Mouse (Mus musculus) heart, adult 2 months (tissue): ENCODE data around the gene Trappc12. TPM values are rescaled to one million over a fixed set of nuclear protein-coding genes. Genes with fewer than 3 reads are reported as not detected.

Source experiments
- DNase-seq, 2 experiments: peaks; one replicate each; pipeline ENCODE4 v3.0.0; 2021
- H3K27ac ChIP-seq: fragments of 200-600 bp; 2 replicates; pipeline ENCODE4 v1.8.1; 2022
- H3K27me3 ChIP-seq: fragments of 200-500 bp; 2 replicates; pipeline ENCODE4 v1.6.1; 2012; ENCODE audit warnings: mild to moderate bottlenecking, low read length, inconsistent platforms, mixed read lengths; ENCODE audit not compliant: control insufficient read depth, insufficient read depth
- H3K36me3 ChIP-seq: fragments of 200-500 bp; 2 replicates; pipeline ENCODE4 v1.6.1; 2012; ENCODE audit warnings: low read length, inconsistent platforms; ENCODE audit not compliant: control insufficient read depth, insufficient read depth
- H3K4me1 ChIP-seq: fragments of 200-500 bp; 2 replicates; pipeline ENCODE4 v1.6.1; 2011; ENCODE audit warnings: low read length; ENCODE audit not compliant: control insufficient read depth, insufficient read depth
- H3K4me3 ChIP-seq: fragments of 200-600 bp; 2 replicates; pipeline ENCODE4 v1.8.1; 2022
- H3K79me2 ChIP-seq: fragments of 200-500 bp; replicated peaks from 2 replicates; pipeline ENCODE4 v1.6.1; 2012; ENCODE audit warnings: mild to moderate bottlenecking, inconsistent platforms, low read length, moderate library complexity, mixed read lengths; ENCODE audit not compliant: control insufficient read depth, insufficient read depth
- H3K9ac ChIP-seq: fragments of 200-500 bp; 2 replicates; pipeline ENCODE4 v1.6.1; 2012; ENCODE audit warnings: low read depth, mild to moderate bottlenecking, control low read depth, inconsistent platforms, low read length, mixed read lengths
- CTCF ChIP-seq: fragments of 200-600 bp; IDR thresholded peaks from 2 replicates; pipeline ENCODE4 v1.8.1; 2022; ENCODE audit warnings: antibody characterized with exemption, mild to moderate bottlenecking, moderate library complexity
- EP300 ChIP-seq: fragments of 200-500 bp; IDR thresholded peaks from 2 replicates; pipeline ENCODE4 v1.6.1; 2011; ENCODE audit warnings: low read depth, low read length, control low read depth; ENCODE audit not compliant: insufficient read depth
- POLR2A ChIP-seq: fragments of 200-500 bp; IDR thresholded peaks from 2 replicates; pipeline ENCODE4 v1.6.1; 2011; ENCODE audit warnings: mild to moderate bottlenecking, low read depth, low read length, control low read depth; ENCODE audit not compliant: insufficient read depth
- WGBS: fragments of 180-500 bp; shearing (Covaris S2); methylation state at CpG from one replicate; pipeline ENCODE4 v1.1.7; 2018; 5-methylcytosine and 5-hydroxymethylcytosine counted together
- intact Hi-C: fragments of 180-260 bp; cut with DNase I; formaldehyde crosslinking; loops from one replicate; pipeline ENCODE4 v1.15.1; 2025
- polyA plus RNA-seq: library from polyadenylated mRNA; depleted of rRNA; stranded (reverse); fragments of >200 nt; gene quantifications from 2 replicates; pipeline ENCODE4 v1.2.3, GENCODE M21; 2012
- total RNA-seq, 2 experiments: library from RNA; stranded (reverse); gene quantifications; 2 replicates each; pipeline ENCODE4 v1.2.3; 2021

Gene Trappc12
- total and polyA plus RNA-seq, 3 experiments = 19.7 to 21.3 (median 20.9) TPM

DNA sequence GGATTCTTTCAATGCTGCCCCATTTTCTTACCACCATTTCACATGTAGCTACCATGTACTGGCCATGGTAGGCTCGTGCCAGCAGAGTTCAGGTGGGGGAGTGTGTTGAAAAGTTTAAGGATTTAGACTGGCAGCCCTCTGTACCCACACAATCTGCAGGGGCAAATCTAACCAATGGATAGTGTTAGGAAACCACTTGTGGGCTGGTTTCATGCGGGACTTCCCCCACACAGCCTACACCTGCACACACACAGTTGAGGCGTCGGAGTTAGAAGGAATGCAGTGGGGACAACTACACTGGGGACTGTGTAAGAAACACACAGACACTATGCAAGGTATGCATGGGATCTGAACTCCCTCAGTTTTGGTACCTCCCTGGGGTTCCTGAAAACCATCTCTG lies 24.1 kb downstream of the Trappc12 start:
- Histone ChIP-seq H3K4me1 (no peaks in the 10 kb centered on the region), H3K36me3 (no peaks in the 10 kb centered on the region), H3K9ac (no peak overlapping the region), H3K79me2 (no peaks in the 10 kb centered on the region), H3K27ac (no peak overlapping the region), H3K27me3 (no peaks in the 10 kb centered on the region), H3K4me3 (no peak overlapping the region)
- intact Hi-C loops = no loop called here
- no peak for DNase-seq
- WGBS = 96% methylated on average over 4 of the region's 4 CpGs
- TF ChIP-seq CTCF = no peak
- no peak for TF ChIP-seq EP300
- no peak for TF ChIP-seq POLR2A

DNA sequence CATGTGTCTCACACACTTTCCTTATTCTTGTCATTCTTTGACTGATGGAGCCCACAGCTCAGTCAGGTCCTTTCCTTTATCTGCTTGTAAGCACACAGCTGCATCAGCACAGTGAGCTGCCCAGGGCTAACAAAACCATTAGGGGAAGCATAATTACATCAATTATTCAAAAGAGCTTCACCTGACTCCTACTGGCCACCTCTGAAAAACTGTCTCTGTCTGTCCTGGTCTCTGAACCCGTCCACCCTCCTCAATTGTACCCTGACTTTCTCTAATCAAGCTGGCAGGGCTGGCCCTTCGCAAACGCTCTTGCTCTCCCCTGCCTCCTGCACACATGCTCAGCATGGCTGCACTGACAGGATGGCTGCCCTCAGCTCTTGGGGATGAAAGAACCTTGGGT lies 25.9 kb downstream of the Trappc12 start:
- no peak for TF ChIP-seq POLR2A
- TF ChIP-seq EP300 = no peak
- TF ChIP-seq CTCF = no peak
- H3K36me3 ChIP-seq = no peaks in the 10 kb centered on the region
- H3K4me1 ChIP-seq = no peaks in the 10 kb centered on the region
- no peak overlapping the region for H3K4me3 ChIP-seq
- no peak overlapping the region for H3K27ac ChIP-seq
- DNase-seq = no peak
- H3K27me3 ChIP-seq = no peaks in the 10 kb centered on the region
- WGBS = 92% methylated on average over 3 of the region's 3 CpGs
- no peak overlapping the region for H3K9ac ChIP-seq
- H3K79me2 ChIP-seq = no peaks in the 10 kb centered on the region
- intact Hi-C loops = no loop called here

DNA sequence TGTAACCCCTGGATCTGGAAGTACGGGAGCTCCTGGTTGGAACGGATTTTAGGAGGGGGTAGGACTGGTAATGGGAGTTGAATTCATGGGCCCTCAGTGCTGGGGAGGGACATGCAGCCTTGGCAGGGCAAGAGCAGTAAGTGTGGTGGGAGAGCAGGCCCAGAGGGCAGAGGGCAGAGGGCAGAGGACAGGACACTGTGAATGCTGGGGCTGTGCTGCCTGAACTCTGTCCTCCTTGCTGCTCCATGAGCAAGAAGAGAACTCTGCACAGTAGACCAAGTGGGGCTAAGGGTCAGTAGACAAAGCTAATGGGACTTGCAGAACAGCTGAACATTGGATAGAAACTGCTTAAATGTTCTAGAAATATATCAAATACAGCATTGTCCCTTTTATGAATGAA lies 32.2 kb downstream of the Trappc12 start:
- 90% methylated on average over 2 of the region's 2 CpGs for WGBS
- TF ChIP-seq CTCF (no peak), POLR2A (no peak), EP300 (no peak)

DNA sequence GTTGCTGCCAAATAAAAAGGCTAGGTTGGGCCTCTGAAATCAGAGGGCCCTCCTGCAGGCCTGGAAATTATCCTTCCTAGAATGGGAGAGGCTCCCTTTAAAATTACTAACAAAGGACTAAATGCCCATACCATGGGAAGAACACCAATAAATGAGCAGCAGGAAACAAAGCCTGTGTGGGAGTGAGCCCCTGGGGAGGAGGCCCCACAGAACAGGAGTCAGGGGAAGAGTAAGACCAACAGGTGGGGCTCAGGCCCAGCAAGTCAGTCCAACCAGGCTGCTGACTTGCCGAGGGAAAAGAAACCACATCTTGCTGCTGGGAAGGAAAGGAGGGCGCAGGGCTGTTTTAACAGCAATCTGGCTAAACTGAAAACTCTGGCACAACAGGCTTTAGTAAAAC lies 33.2 kb downstream of the Trappc12 start:
- WGBS = 67% methylated on average over 2 of the region's 2 CpGs
- Histone ChIP-seq H3K79me2 (no peaks in the 10 kb centered on the region), H3K4me1 (no peaks in the 10 kb centered on the region), H3K4me3 (no peak overlapping the region), H3K36me3 (no peaks in the 10 kb centered on the region), H3K27me3 (no peaks in the 10 kb centered on the region), H3K9ac (no peak overlapping the region), H3K27ac (no peak overlapping the region)
- TF ChIP-seq POLR2A = no peak
- no peak for TF ChIP-seq EP300
- TF ChIP-seq CTCF = no peak
- DNase-seq = no peak
- intact Hi-C loops = no loop called here

More for the DNA sequence above, 32.2 kb downstream of the Trappc12 start:
- H3K4me3 ChIP-seq = no peak overlapping the region
- intact Hi-C loops = no loop called here
- H3K4me1 ChIP-seq = no peaks in the 10 kb centered on the region
- no peaks in the 10 kb centered on the region for H3K36me3 ChIP-seq
- H3K9ac ChIP-seq = no peak overlapping the region
- H3K27ac ChIP-seq = no peak overlapping the region
- H3K27me3 ChIP-seq = no peaks in the 10 kb centered on the region
- no peaks in the 10 kb centered on the region for H3K79me2 ChIP-seq
- no peak for DNase-seq

DNA sequence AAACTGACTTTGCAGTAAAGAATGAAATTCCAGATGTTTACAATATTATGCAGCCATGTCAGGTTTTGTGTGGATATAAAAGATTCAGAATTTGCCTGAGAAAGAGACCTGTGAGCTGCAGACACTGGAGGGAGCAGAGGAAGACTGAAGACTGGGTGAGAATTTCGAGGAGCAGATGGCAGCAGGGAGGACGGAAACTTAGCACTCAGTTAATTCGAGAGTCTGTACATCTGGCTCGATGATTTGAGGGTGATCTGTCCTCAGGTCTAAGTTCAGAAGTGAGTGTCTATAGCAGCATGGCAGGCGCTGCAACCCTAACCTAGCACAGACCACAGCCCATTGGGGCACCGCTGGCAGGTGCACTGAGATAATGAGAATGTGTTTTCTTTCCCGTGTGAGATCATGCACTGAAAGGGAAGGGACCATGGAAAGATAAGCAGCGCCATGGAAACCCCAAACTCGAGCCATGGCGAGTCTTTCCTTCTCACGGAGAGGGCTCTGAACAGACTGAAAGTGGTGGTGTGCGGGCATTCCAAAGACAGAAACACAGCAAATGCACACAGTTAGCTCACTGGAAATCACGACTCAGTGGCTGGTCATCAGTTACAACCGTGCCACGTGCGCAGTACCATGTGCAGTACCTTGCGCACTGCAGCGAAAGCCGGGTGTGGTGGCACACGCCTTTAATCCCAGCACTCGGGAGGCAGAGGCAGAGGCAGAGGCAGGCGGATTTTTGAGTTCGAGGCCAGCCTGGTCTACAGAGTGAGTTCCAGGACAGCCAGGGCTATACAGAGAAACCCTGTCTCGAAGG lies 35.2 kb downstream of the Trappc12 start:
- Histone ChIP-seq H3K36me3 (no peaks in the 10 kb centered on the region), H3K79me2 (no peaks in the 10 kb centered on the region), H3K9ac (no peak overlapping the region), H3K27ac (no peak overlapping the region), H3K4me1 (no peaks in the 10 kb centered on the region), H3K27me3 (no peaks in the 10 kb centered on the region), H3K4me3 (no peak overlapping the region)
- intact Hi-C loops = no loop called here
- 78% methylated on average over 24 of the region's 24 CpGs for WGBS
- TF ChIP-seq POLR2A = no peak
- no peak for TF ChIP-seq EP300
- no peak for TF ChIP-seq CTCF
- DNase-seq = no peak

DNA sequence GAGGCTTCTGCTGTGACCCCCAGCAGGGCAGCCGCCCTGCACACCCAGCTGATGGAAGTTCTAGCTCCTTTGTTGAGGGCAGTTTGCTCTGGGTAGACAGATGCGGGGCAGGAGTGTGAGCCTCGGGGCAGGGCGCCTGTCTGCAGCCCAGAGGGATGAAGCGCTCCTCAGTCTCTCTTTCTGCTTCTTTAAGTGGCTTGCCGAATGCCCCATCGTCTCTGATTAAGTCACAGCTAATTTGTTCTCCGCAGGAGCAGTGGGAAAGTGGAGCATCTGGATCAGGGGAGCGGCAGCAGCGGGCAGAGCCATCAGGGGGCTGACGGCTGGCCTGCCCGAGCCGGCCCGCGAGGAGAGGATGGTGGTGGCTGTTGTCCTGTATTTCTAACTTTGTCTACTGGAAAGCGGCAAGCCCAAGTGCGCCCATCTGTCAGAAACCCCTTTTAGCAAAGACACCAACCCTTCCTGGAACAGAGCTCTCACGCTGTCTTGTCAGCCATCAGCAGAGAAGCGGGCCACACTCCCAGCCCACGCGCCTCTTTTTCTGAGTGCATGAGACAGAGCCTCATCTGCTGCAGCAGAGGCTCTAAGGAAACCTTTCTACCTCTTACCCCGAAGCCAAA lies 39.6 kb downstream of the Trappc12 start:
- no peak overlapping the region for H3K27ac ChIP-seq
- TF ChIP-seq POLR2A (no peak), EP300 (no peak)
- no peak overlapping the region for H3K9ac ChIP-seq
- no peaks in the 10 kb centered on the region for H3K27me3 ChIP-seq
- intact Hi-C loops = no loop called here
- WGBS = 82% methylated on average over 22 of the region's 22 CpGs
- no peak for DNase-seq
- H3K4me1 ChIP-seq = no peaks in the 10 kb centered on the region
- H3K36me3 ChIP-seq = no peaks in the 10 kb centered on the region
- H3K4me3 ChIP-seq = no peak overlapping the region
- no peaks in the 10 kb centered on the region for H3K79me2 ChIP-seq
